ENCODE assay signal across 16 mouse cellular contexts in genomic region chr4:102171636-102172035, GRCm38 (mm10).
"Had no signal": no experiment of that assay in that cellular context is flagged by ENCODE, and none has a peak within 500 bp of the region (broad histone marks: within the 10 kb centered on the region; RNA-seq: fewer than 3 reads in every experiment).

No protein-coding gene starts in this region.

- ATAC-seq: forebrain, embryonic 16.5 days; hindbrain, postnatal 0 days; intestine, embryonic 16.5 days; liver, embryonic 12.5 days had no signal

- DNase-seq: gastrocnemius, adult 2 months; gastrocnemius, postnatal 10 days; gastrocnemius, postnatal 25 days; heart, adult 18-20 months; heart, postnatal 14 days; heart, postnatal 36 days; kidney, adult 11 months; kidney, postnatal 14 days; kidney, postnatal 36 days; layer of hippocampus, adult 9-11 months; layer of hippocampus, postnatal 36 days; left cerebral cortex, postnatal 4 days had no signal
